Mouse (Mus musculus) midbrain, embryonic 12.5 days (tissue): ENCODE measurements around the gene Qk. TPM values are rescaled to one million over a fixed set of nuclear protein-coding genes. Genes with fewer than 3 reads are reported as not detected.
A peak's percentile ranks its signal among the peaks of the same experiment; 100 is the strongest.

Experiments
- ATAC-seq: fragments of 200-750 bp; cut with Nextera tagmentation; 2 replicates; pipeline ENCODE4 v1.8.0; 2017; ENCODE audit warnings: low read depth, moderate TSS enrichment, moderate library complexity; ENCODE audit not compliant: low FRiP score
- H3K27ac ChIP-seq: fragments of 300-500 bp; sonication (generic); replicated peaks from 2 replicates; pipeline ENCODE4 v1.5.1; 2016; ENCODE audit warnings: mild to moderate bottlenecking
- H3K27me3 ChIP-seq: fragments of 300-500 bp; sonication (generic); 2 replicates; pipeline ENCODE4 v1.6.1; 2016; ENCODE audit warnings: mild to moderate bottlenecking
- H3K36me3 ChIP-seq: fragments of 300-500 bp; sonication (generic); 2 replicates; pipeline ENCODE4 v1.6.1; 2016
- H3K4me1 ChIP-seq: fragments of 300-500 bp; sonication (generic); 2 replicates; pipeline ENCODE4 v1.6.1; 2016
- H3K4me2 ChIP-seq: fragments of 300-500 bp; sonication (generic); replicated peaks from 2 replicates; pipeline ENCODE4 v1.6.1; 2016; ENCODE audit warnings: mild to moderate bottlenecking, moderate library complexity
- H3K4me3 ChIP-seq: fragments of 300-500 bp; sonication (generic); 2 replicates; pipeline ENCODE4 v1.5.1; 2016; ENCODE audit warnings: mild to moderate bottlenecking
- H3K9ac ChIP-seq: fragments of 300-500 bp; sonication (generic); replicated peaks from 2 replicates; pipeline ENCODE4 v1.6.1; 2016; ENCODE audit warnings: mild to moderate bottlenecking, moderate library complexity
- H3K9me3 ChIP-seq: fragments of 300-500 bp; sonication (generic); 2 replicates; pipeline ENCODE4 v1.6.1; 2016; ENCODE audit warnings: mild to moderate bottlenecking
- WGBS: fragments of 180-500 bp; shearing (Covaris S2); methylation state at CpG from one replicate; pipeline ENCODE4 v1.1.7; 2016; 5-methylcytosine and 5-hydroxymethylcytosine counted together
- polyA plus RNA-seq: library from polyadenylated mRNA; unstranded; fragments of >200 nt; fragmentation: Nextera tagmentation; extraction: Ambion mirVana; gene quantifications from 2 replicates; pipeline ENCODE4 v1.2.1, GENCODE M21; 2016

Gene Qk
- polyA plus RNA-seq, result 44.7 and 45.9 TPM in 2 replicates

DNA sequence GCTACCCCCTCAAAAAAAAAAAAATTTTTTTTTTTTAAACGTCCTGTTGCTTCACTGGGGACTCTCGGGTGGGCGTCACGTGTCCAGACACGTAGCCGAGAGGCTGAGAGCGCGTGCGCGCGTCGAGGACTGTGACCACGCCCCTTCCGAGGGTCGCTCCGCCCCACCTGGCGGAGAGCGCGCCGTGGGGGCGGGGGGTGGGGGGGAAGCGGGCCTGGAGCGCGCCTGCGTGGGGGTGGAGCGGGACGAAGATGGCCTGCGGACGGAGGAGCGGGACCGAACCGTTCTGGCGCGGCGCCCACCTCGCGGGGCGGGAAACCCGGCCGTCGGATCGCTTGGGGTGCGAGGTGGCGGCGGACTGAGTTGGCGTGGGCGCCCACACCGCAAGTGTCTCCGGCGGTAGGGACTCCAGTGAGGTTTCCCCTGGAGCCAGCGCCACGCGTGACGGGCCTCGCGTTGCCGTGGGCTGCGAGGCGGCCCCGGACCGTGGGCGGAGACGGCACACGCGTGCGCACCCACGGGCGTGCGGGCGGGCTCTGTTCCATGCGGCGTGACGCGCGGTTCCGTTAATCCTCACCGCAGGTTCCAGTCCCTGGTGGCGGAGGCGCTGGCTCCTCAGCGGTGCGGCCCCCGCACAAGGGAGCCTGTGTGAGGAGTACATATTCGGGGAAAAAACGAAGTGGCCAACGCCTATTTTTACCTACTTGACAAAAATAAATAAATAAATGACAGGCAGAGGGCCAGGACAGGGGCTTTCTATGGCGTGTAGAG lies at the start of gene Qk:
Qk (minus strand) TSS at position 170 of the 771 bp plus-strand sequence.
- no peaks in the 10 kb centered on the region for H3K27me3 ChIP-seq
- under 1% methylated on average over 86 of the region's 86 CpGs for WGBS
- H3K27ac ChIP-seq, result peak within 1 kb of the TSS; percentile 99
- peak within 1 kb of the TSS; percentile 99 for H3K9ac ChIP-seq
- peak; percentile 78 for ATAC-seq
- peaks cover 17% of the 10 kb centered on the region for H3K4me1 ChIP-seq
- H3K9me3 ChIP-seq, result no peaks in the 10 kb centered on the region
- H3K36me3 ChIP-seq, result 0 out of 2 replicates have a peak, but pooled peaks cover under 1% of the 10 kb centered on the region
- peak within 1 kb of the TSS; percentile 95 for H3K4me3 ChIP-seq
- peak within 1 kb of the TSS; percentile 52 for H3K4me2 ChIP-seq

DNA sequence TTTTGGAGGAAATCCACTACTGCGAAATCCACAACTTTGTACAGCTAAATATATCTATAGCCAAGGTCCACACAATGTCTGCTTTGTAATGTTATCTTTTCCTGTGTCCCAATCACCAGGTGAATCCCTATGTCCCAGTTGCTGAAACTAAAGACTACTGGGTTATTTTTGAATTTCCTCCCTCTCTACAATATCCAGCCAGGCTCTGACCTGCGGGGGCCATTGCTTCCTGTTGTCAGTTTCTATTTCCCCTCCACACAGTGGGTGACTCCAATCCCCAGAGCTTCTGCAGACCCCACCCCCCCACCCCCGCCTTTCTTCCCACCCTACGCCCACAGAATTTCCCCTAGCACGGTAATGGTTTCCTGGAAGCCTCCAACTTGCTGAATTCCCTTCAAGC lies 47.4 kb upstream of the Qk start:
- 91% methylated on average over 5 of the region's 5 CpGs for WGBS
- no peaks in the 10 kb centered on the region; the same call in 1 of the 2 replicates for H3K27me3 ChIP-seq

DNA sequence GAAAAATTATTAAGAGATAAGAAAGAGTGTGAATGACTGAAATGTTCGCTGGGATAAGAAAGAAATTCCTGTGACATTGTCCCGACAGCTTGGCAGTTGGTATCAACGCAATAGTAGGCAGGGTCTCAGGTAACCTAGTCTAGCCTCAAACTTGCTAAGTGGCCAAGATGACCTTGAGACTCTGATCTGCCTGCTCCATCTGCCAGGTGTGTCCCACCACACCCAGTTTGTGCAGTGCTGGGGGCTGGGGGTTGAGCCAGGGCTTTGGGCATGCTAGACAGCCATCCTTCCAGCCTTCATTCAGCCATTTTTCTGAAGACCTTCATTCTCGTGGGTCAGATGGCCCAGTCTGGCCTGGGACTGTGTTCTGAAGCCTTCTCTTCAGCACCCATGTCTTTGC lies 46.9 kb upstream of the Qk start:
- H3K4me1 ChIP-seq, result no peaks in the 10 kb centered on the region; the same call in 1 of the 2 replicates
- H3K9ac ChIP-seq, result no peak overlapping the region
- H3K27me3 ChIP-seq, result no peaks in the 10 kb centered on the region; the same call in 1 of the 2 replicates
- H3K36me3 ChIP-seq, result no peaks in the 10 kb centered on the region
- H3K27ac ChIP-seq, result no peak overlapping the region
- WGBS, result 82% methylated on average over 4 of the region's 4 CpGs
- H3K9me3 ChIP-seq, result no peaks in the 10 kb centered on the region
- H3K4me2 ChIP-seq, result no peak overlapping the region
- ATAC-seq, result no peak
- no peak overlapping the region for H3K4me3 ChIP-seq

More for the DNA sequence above, 47.4 kb upstream of the Qk start:
- no peak overlapping the region for H3K9ac ChIP-seq
- ATAC-seq, result no peak
- no peak overlapping the region for H3K4me3 ChIP-seq
- no peak overlapping the region for H3K27ac ChIP-seq
- H3K4me1 ChIP-seq, result no peaks in the 10 kb centered on the region; the same call in 1 of the 2 replicates
- no peak overlapping the region for H3K4me2 ChIP-seq
- H3K9me3 ChIP-seq, result no peaks in the 10 kb centered on the region
- H3K36me3 ChIP-seq, result no peaks in the 10 kb centered on the region

DNA sequence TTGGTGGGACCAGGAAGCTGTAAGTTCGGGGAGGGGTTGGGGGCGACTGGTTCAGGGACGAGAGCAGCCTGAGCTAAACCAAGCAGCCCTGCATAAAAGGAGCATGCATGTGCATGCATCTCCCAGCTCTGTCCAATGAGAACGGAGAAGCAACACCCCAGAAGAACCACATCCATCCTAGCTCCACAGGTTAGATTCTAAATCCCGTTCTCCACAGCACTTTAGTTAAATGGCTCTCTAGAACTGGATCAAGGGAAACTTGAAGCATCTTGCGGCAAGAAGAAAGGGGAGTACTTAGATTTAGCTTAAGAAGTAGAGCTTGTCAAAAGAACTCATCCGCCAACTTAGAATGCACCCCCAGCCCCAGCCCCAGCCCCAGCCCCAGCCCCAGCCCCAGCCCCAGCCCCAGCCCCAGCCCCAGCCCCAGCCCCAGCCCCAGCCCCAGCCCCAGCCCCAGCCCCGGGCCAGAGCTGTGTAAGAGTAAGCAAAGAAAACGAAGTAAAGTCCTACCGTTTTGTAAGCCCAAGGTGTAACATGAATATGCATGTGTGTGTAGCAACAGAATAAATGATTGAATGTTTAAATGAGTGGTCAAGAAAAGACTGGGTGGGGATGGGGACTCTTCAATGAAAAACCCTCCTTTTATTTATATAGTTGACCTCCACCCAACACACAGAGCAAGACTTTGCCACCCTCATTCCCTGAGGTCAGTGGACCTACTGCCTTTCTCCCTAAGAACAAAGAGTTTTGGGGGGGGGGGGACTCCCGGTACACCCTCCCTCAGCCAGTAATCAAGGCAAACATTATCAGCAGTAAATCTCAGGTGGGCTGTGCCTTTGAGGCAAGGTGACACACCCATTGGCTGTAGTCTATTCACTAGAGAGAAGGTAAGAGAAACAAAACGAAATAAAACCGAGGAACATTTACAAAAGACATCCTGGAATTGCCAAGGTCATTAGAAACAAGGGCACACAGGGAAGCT lies 46.1 kb upstream of the Qk start:
- no peak overlapping the region for H3K9ac ChIP-seq
- no peaks in the 10 kb centered on the region for H3K9me3 ChIP-seq
- H3K4me1 ChIP-seq, result peaks cover 1% of the 10 kb centered on the region
- no peaks in the 10 kb centered on the region; the same call in 1 of the 2 replicates for H3K27me3 ChIP-seq
- WGBS, result 61% methylated on average over 13 of the region's 13 CpGs
- no peak for ATAC-seq
- no peak overlapping the region for H3K27ac ChIP-seq
- H3K4me3 ChIP-seq, result no peak overlapping the region
- H3K4me2 ChIP-seq, result no peak overlapping the region
- H3K36me3 ChIP-seq, result no peaks in the 10 kb centered on the region

DNA sequence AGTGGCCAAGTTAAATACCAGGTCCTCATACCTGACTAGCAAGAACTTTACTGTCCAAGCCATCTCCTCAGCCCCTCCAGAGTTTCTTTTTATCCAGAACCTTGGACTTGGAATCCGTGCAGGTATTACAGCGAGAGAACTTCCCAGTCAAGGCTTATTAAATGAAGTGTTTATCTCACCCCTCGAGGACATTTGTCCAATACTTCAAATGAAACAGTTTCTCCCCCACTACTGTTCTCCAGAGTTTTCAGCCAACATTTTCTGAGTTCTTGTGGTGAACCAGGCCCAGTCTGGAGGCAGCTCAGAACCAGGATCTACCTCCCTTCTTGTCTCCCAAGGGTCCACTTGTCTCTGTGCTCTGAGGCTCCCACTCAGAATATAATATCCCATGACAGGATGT lies 43.5 kb upstream of the Qk start:
- no peak overlapping the region for H3K9ac ChIP-seq
- H3K9me3 ChIP-seq, result no peaks in the 10 kb centered on the region
- no peak overlapping the region for H3K4me3 ChIP-seq
- no peak overlapping the region for H3K27ac ChIP-seq
- peaks cover 8% of the 10 kb centered on the region for H3K4me1 ChIP-seq
- no peaks in the 10 kb centered on the region for H3K36me3 ChIP-seq
- no peak overlapping the region for H3K4me2 ChIP-seq
- 87% methylated on average over 3 of the region's 3 CpGs for WGBS
- ATAC-seq, result no peak
- no peaks in the 10 kb centered on the region for H3K27me3 ChIP-seq

DNA sequence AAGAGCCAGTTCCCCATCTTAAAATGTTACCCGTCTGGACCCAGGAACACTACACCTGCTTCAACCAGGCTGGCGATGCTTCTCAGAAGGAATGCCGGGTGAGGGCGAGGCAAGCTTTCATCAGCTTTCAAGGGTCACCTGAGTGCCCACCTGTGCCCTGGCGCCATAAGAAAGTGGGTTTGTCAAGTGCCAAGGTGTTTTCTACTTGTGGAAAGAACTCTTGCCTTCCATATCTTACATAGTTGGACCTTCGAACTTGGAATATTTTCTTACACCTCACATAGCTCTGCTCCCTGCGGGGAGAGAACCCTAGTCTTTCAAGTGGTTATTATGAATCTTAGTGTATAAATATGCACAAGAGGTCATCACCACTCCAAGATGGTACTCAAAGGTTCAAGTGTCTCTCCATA lies 42.2 kb upstream of the Qk start:
- H3K4me2 ChIP-seq, result no peak overlapping the region
- no peak for ATAC-seq

DNA sequence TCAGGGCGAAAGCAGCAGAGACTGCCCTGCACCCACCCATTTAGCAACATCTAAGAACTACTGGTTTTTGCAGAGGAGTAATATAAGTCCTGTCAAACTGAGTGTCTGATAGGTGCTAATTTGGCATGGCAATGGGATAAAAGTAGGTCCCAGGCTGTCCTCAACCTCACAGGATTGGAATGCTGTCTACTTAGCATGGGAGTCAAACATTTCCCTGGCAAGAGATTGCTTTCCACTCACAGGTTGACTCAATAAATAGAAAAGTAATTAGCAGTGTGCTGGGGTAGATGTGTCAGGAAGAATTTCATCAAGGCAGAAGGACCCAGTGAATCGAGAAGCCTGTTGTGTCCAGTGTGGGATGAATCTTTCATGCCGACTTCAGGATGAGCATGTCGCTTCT lies 41.1 kb upstream of the Qk start:
- no peaks in the 10 kb centered on the region for H3K36me3 ChIP-seq
- no peak overlapping the region for H3K4me2 ChIP-seq
- no peak overlapping the region for H3K9ac ChIP-seq
- H3K4me1 ChIP-seq, result peaks cover 28% of the 10 kb centered on the region
- WGBS, result 78% methylated on average over 4 of the region's 4 CpGs
- H3K9me3 ChIP-seq, result no peaks in the 10 kb centered on the region
- H3K4me3 ChIP-seq, result no peak overlapping the region
- H3K27ac ChIP-seq, result no peak overlapping the region
- ATAC-seq, result no peak
- no peaks in the 10 kb centered on the region for H3K27me3 ChIP-seq

More for the DNA sequence above, 42.2 kb upstream of the Qk start:
- Histone ChIP-seq H3K27me3 (no peaks in the 10 kb centered on the region), H3K9me3 (no peaks in the 10 kb centered on the region), H3K4me3 (no peak overlapping the region), H3K36me3 (no peaks in the 10 kb centered on the region), H3K9ac (no peak overlapping the region), H3K27ac (no peak overlapping the region), H3K4me1 (peaks cover 17% of the 10 kb centered on the region)
- WGBS, result 95% methylated on average over 7 of the region's 7 CpGs

DNA sequence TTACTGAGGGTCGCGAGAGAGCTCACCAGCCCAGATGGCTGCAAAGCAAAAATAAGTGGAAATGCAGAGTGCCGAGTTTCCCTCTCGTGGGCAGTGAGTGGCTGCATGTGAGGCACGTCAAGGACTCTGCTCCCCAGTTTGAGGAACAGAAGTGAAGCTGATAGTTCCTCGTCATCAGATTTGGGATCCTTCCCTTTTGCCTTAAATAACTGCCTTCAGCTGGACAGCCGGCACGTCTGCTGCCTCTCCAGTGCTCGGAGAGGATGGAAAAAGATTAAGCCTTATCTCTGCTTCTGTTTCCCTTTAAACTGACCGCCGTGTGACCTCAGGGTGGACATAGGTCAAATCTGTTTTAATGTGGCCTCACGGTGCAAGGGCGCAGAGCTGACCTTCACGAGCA lies 39.8 kb upstream of the Qk start:
- Histone ChIP-seq H3K36me3 (no peaks in the 10 kb centered on the region), H3K4me2 (no peak overlapping the region), H3K4me3 (no peak overlapping the region), H3K27me3 (no peaks in the 10 kb centered on the region), H3K9me3 (no peaks in the 10 kb centered on the region), H3K9ac (no peak overlapping the region), H3K27ac (no peak overlapping the region), H3K4me1 (peaks cover 29% of the 10 kb centered on the region; the same call in 1 of the 2 replicates)
- WGBS, result 71% methylated on average over 14 of the region's 14 CpGs
- ATAC-seq, result no peak

DNA sequence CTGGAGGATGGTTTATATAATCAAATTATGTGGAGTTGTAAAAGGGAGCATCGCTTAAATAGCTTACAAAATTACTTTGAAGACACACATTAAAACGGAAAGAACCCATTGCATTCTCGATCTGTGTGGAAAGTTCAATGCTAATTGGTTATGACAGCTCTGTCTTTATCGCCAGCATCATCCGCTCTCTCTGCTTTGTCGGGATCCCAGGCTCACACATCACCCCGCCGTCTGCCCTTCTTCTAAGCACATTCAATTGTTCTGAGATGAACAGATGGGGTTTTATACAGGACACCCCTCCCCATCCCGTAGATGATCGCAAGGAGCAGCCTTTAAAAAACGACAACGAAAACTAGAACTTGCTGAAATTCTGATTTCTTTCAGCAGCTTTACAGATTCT lies 37.7 kb upstream of the Qk start:
- ATAC-seq, result peak; percentile 85
- Histone ChIP-seq H3K4me2 (peak overlapping the region; percentile 20), H3K9ac (no peak overlapping the region), H3K27ac (peak overlapping the region; percentile 43; the same call in 1 of the 2 replicates), H3K27me3 (no peaks in the 10 kb centered on the region), H3K9me3 (no peaks in the 10 kb centered on the region), H3K4me1 (peaks cover 29% of the 10 kb centered on the region; the same call in 1 of the 2 replicates), H3K36me3 (no peaks in the 10 kb centered on the region), H3K4me3 (no peak overlapping the region)
- WGBS, result 44% methylated on average over 12 of the region's 12 CpGs

DNA sequence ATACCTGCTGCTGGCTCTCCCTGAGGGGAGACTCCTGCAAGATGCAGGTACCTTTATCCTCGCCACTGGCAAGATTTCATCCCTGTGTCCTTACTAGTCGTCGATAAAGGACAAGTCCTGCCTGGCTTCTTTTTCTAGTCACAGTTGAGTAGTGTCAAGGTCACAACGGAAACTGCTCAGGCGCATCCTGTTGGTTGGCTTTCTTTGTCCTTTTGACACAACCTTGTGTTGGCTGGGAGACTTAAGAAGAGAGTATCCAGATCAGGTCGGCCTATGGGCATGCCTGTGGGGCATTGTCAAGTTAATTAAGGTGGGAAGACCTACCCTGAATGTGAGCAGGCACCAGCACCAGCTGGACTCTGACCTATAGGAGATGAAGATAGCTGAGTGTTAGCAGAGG lies 36.6 kb upstream of the Qk start:
- H3K9ac ChIP-seq, result no peak overlapping the region
- H3K4me2 ChIP-seq, result no peak overlapping the region
- no peak overlapping the region; the same call in 1 of the 2 replicates for H3K27ac ChIP-seq
- peaks cover 29% of the 10 kb centered on the region; the same call in 1 of the 2 replicates for H3K4me1 ChIP-seq
- no peak for ATAC-seq
- no peak overlapping the region for H3K4me3 ChIP-seq
- WGBS, result 54% methylated on average over 6 of the region's 6 CpGs
- no peaks in the 10 kb centered on the region for H3K36me3 ChIP-seq
- no peaks in the 10 kb centered on the region for H3K9me3 ChIP-seq
- no peaks in the 10 kb centered on the region for H3K27me3 ChIP-seq

DNA sequence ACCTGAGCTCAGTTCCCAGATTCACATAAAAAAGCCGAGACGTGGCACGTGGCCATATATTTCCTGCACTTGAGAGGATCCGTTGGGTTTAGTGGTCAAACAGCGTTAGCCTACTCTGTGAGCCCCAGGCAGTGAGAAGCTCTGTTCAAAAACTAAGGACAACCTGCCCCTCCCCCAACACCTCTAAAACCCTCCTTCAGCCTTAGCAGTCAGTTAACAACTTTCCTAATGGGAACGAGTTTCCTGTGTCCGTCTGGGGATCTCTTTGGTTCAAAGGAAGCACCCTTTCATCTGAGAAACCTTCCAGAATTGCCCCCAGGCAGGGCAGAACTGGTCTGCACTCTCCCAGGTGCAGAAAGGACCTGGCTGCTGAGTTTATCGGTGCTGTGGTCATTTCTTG lies 36.1 kb upstream of the Qk start:
- Histone ChIP-seq H3K27me3 (no peaks in the 10 kb centered on the region), H3K27ac (no peak overlapping the region; the same call in 1 of the 2 replicates), H3K9ac (no peak overlapping the region), H3K4me2 (no peak overlapping the region), H3K4me1 (peaks cover 27% of the 10 kb centered on the region; the same call in 1 of the 2 replicates), H3K9me3 (no peaks in the 10 kb centered on the region), H3K36me3 (no peaks in the 10 kb centered on the region), H3K4me3 (no peak overlapping the region)
- 44% methylated on average over 8 of the region's 8 CpGs for WGBS
- ATAC-seq, result no peak

DNA sequence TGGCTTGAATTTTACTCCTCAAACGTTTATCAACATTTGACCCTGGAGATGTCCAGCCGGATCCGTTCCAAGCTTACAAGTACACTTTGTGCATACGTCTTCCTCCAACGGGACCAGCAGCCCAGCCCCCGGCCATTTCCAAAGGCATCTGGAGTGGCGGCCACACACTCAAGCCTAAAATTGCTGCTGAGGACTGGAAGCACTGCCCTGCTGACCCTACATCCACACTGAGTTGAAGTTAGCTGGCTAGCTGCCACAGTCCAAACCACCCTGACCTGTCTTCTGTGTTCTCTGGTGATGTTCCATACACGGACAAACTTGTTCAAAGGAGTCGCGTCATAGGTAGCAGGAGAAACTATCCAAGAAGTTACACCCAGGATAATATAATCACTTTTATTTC lies 18.6 kb upstream of the Qk start:
- H3K27ac ChIP-seq, result no peak overlapping the region
- ATAC-seq, result no peak
- no peak overlapping the region for H3K4me2 ChIP-seq
- H3K9me3 ChIP-seq, result no peaks in the 10 kb centered on the region
- WGBS, result 84% methylated on average over 10 of the region's 10 CpGs
- no peaks in the 10 kb centered on the region for H3K36me3 ChIP-seq
- H3K9ac ChIP-seq, result no peak overlapping the region
- no peaks in the 10 kb centered on the region for H3K27me3 ChIP-seq
- H3K4me3 ChIP-seq, result no peak overlapping the region
- peaks cover 30% of the 10 kb centered on the region for H3K4me1 ChIP-seq
